Mouse (Mus musculus) megakaryocyte progenitor cell, adult 5-6 weeks (primary cell): ENCODE measurements at regions not wholly inside any gene's neighbourhood (a gene's known extent, or its start where the extent isn't known, plus 50 kb on each side); places are given as distances from the start of the nearest gene placed in this dataset.

ENCODE experiments used
- ATAC-seq: replicated peaks from 2 replicates; pipeline ENCODE4 v1.8.0; 2016; ENCODE audit warnings: mild to moderate bottlenecking, moderate TSS enrichment, inconsistent platforms; ENCODE audit not compliant: poor library complexity

GRCm38 (mm10) chr4:12628702-12629374 lies 457.0 kb upstream of the Fam92a start:
- ATAC-seq, result no peak

- ATAC-seq, result 0 out of 2 replicates have a peak, but pooled peaks have one; percentile 20
Observed at GRCm38 (mm10) chr4:12627158-12627871, 455.5 kb upstream of the Fam92a start.

- no peak for ATAC-seq
Observed at GRCm38 (mm10) chr4:12620756-12621270, 449.0 kb upstream of the Fam92a start.

GRCm38 (mm10) chr4:12620059-12620755 lies 448.4 kb upstream of the Fam92a start:
- peak; percentile 52; the same call in 1 of the 2 replicates for ATAC-seq

GRCm38 (mm10) chr4:12616665-12617064 lies 444.9 kb upstream of the Fam92a start:
- ATAC-seq, result peak; percentile 37; the same call in 1 of the 2 replicates

GRCm38 (mm10) chr4:12611511-12611910 lies 439.7 kb upstream of the Fam92a start:
- no peak for ATAC-seq

- no peak for ATAC-seq
Observed at GRCm38 (mm10) chr4:12601165-12601919, 429.5 kb upstream of the Fam92a start.

- ATAC-seq, result no peak
Observed at GRCm38 (mm10) chr4:12595801-12596515, 424.1 kb upstream of the Fam92a start.

- no peak for ATAC-seq
Observed at GRCm38 (mm10) chr4:12592973-12593372, 421.2 kb upstream of the Fam92a start.

- no peak for ATAC-seq
Observed at GRCm38 (mm10) chr4:12578102-12578501, 406.3 kb upstream of the Fam92a start.

GRCm38 (mm10) chr4:12571881-12572280 lies 400.1 kb upstream of the Fam92a start:
- 0 out of 2 replicates have a peak, but pooled peaks have one; percentile 39 for ATAC-seq

GRCm38 (mm10) chr4:12570689-12571088 lies 398.9 kb upstream of the Fam92a start:
- no peak for ATAC-seq

GRCm38 (mm10) chr4:12567643-12568042 lies 395.8 kb upstream of the Fam92a start:
- ATAC-seq, result no peak

- ATAC-seq, result no peak
Observed at GRCm38 (mm10) chr4:12563016-12563415, 391.2 kb upstream of the Fam92a start.

GRCm38 (mm10) chr4:12560546-12560945 lies 388.7 kb upstream of the Fam92a start:
- ATAC-seq, result no peak

- no peak for ATAC-seq
Observed at GRCm38 (mm10) chr4:12560015-12560414, 388.2 kb upstream of the Fam92a start.

- peak; percentile 78 for ATAC-seq
Observed at GRCm38 (mm10) chr4:12557105-12557504, 385.3 kb upstream of the Fam92a start.

- ATAC-seq, result no peak
Observed at GRCm38 (mm10) chr4:12549265-12549664, 377.4 kb upstream of the Fam92a start.

- ATAC-seq, result no peak
Observed at GRCm38 (mm10) chr4:12543906-12544305, 372.1 kb upstream of the Fam92a start.

GRCm38 (mm10) chr4:12541508-12541907 lies 369.7 kb upstream of the Fam92a start:
- no peak for ATAC-seq
